ENCODE assay signal across 18 mouse cellular contexts in the genomic region with DNA sequence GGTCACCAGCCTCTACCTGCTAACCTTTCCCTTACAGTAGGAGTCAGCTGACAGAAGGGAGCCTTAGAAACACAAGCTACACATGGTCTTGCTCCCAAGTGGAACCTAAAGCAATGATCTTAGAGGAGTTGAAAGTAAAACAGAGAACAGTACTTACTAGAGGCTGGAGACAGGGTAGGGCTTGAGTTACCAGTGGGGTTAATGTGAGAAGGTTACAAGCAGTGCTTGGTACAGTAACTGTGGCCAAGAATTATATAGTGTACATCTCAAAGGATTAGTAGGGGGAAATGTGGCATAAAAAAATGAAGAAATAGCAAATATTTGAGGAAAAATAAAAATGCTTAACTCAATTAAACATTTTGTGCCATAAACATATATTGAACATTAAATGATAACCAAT.
"Had no signal": no experiment of that assay in that cellular context is flagged by ENCODE, and none has a peak within 500 bp of the region (broad histone marks: within the 10 kb centered on the region; RNA-seq: fewer than 3 reads in every experiment).

No protein-coding gene starts in this region.

- DNase-seq: gastrocnemius, adult 2 months; gastrocnemius, postnatal 10 days; gastrocnemius, postnatal 25 days; heart, adult 18-20 months; heart, postnatal 10 days; kidney, adult 18-20 months; kidney, adult 8-10 months; liver, embryonic 13.5 days had no signal

- H3K4me1 ChIP-seq: heart, embryonic 10.5 days; heart, embryonic 12.5 days; intestine, embryonic 15.5 days; liver, embryonic 13.5 days had no signal

- H3K9me3 ChIP-seq: heart, embryonic 10.5 days; heart, embryonic 12.5 days; hindbrain, embryonic 10.5 days; hindbrain, embryonic 12.5 days; intestine, embryonic 15.5 days; liver, embryonic 13.5 days had no signal

- H3K27me3 ChIP-seq: heart, embryonic 12.5 days; hindbrain, embryonic 12.5 days; intestine, embryonic 15.5 days; liver, embryonic 13.5 days had no signal

- H3K9ac ChIP-seq: heart, embryonic 12.5 days; hindbrain, embryonic 12.5 days; hindbrain, embryonic 14.5 days; intestine, embryonic 15.5 days; liver, embryonic 13.5 days had no signal

- H3K36me3 ChIP-seq: heart, embryonic 10.5 days; heart, embryonic 12.5 days; hindbrain, embryonic 10.5 days; hindbrain, embryonic 12.5 days; intestine, embryonic 15.5 days; liver, embryonic 13.5 days had no signal

- H3K4me2 ChIP-seq: heart, embryonic 12.5 days; hindbrain, embryonic 12.5 days; hindbrain, embryonic 14.5 days; intestine, embryonic 15.5 days; liver, embryonic 11.5 days; liver, embryonic 13.5 days had no signal

- ATAC-seq: inflammation-experienced regulatory T-cells, adult 6 months; intestine, embryonic 15.5 days; intestine, postnatal 0 days had no signal

- H3K27ac ChIP-seq: gastrocnemius, adult 2 months; heart, embryonic 10.5 days; hindbrain, embryonic 10.5 days; hindbrain, embryonic 12.5 days; hindbrain, embryonic 14.5 days; intestine, embryonic 15.5 days; liver, embryonic 13.5 days had no signal

- H3K4me3 ChIP-seq: gastrocnemius, adult 2 months; heart, embryonic 10.5 days; heart, embryonic 12.5 days; hindbrain, embryonic 10.5 days; hindbrain, embryonic 12.5 days; intestine, embryonic 15.5 days; layer of hippocampus, adult 2 months; liver, embryonic 13.5 days had no signal
